21 mouse cellular contexts compared by ENCODE assay signal in genomic region chr17:27528030-27528429, GRCm38 (mm10). TPM values are rescaled to one million over a fixed set of nuclear protein-coding genes. Genes with fewer than 3 reads are reported as not detected.
DNase-seq lines count a peak whose midpoint lies in the region; ATAC-seq and TF ChIP-seq lines count a peak whose summit lies in the region.
"Had no signal": no experiment of that assay in that cellular context is flagged by ENCODE, and none has a peak within 500 bp of the region (broad histone marks: within the 10 kb centered on the region; RNA-seq: fewer than 3 reads in every experiment).

No protein-coding gene starts in this region.

- TF ChIP-seq CTCF in stomach, postnatal 0 days (IDR thresholded peaks at IDR 0.05; ENCODE audit: low read depth): peak; percentile 28; the same call in 1 of the 2 replicates
- no peak; the same call in 1 of the 2 replicates for TF ChIP-seq CTCF in left cerebral cortex, adult 2 months (IDR thresholded peaks at IDR 0.05)

- 0 out of 2 replicates have a peak, but pooled peaks cover 3% of the 10 kb centered on the region for H3K27me3 ChIP-seq in kidney, embryonic 15.5 days
- peaks cover 3% of the 10 kb centered on the region; the same call in 1 of the 2 replicates for H3K27me3 ChIP-seq in midbrain, embryonic 10.5 days (ENCODE audit: low read depth, poor library complexity, severe bottlenecking)
- no peaks in the 10 kb centered on the region for H3K27me3 ChIP-seq in midbrain, embryonic 16.5 days (ENCODE audit: control insufficient read depth, insufficient read depth, low read depth, low read length)
- H3K27me3 ChIP-seq in embryonic facial prominence, embryonic 10.5 days (replicated peaks; ENCODE audit: low read depth, poor library complexity, severe bottlenecking): peaks cover 2% of the 10 kb centered on the region; the same call in 1 of the 2 replicates
- no peaks in the 10 kb centered on the region for H3K27me3 ChIP-seq in stomach, postnatal 0 days (ENCODE audit: control insufficient read depth, insufficient read depth, low read length)

- WGBS in kidney, embryonic 15.5 days: 38% methylated on average over 8 of the region's 8 CpGs
- WGBS in midbrain, embryonic 10.5 days: 57% methylated on average over 8 of the region's 8 CpGs
- WGBS in midbrain, embryonic 16.5 days: 48% methylated on average over 8 of the region's 8 CpGs
- WGBS in embryonic facial prominence, embryonic 10.5 days: 55% methylated on average over 8 of the region's 8 CpGs
- WGBS in stomach, postnatal 0 days: 55% methylated on average over 8 of the region's 8 CpGs

- TF ChIP-seq EP300 in stomach, postnatal 0 days (optimal IDR thresholded peaks at IDR 0.05): no peak

- no peak overlapping the region for H3K27ac ChIP-seq in kidney, embryonic 15.5 days
- peak overlapping the region; percentile 10; the same call in 1 of the 2 replicates for H3K27ac ChIP-seq in midbrain, embryonic 10.5 days (replicated peaks)
- H3K27ac ChIP-seq in midbrain, embryonic 16.5 days (ENCODE audit: low read length): no peak overlapping the region
- H3K27ac ChIP-seq in embryonic facial prominence, embryonic 10.5 days (replicated peaks): no peak overlapping the region
- no peak overlapping the region for H3K27ac ChIP-seq in stomach, postnatal 0 days (replicated peaks)
- no peak overlapping the region for H3K27ac ChIP-seq in left cerebral cortex, adult 2 months
- H3K27ac ChIP-seq: heart, embryonic 10.5 days; macrophage had no signal

- intact Hi-C loops in left cerebral cortex, adult 2 months (cut with DNase I): no loop called here

- 0 out of 2 replicates have a peak, but pooled peaks have one; percentile 9 for ATAC-seq in kidney, embryonic 15.5 days (replicated peaks; ENCODE audit: low FRiP score)
- no peak for ATAC-seq in midbrain, embryonic 16.5 days
- ATAC-seq in stomach, postnatal 0 days (ENCODE audit: low FRiP score, low TSS enrichment): peak; percentile 46; the same call in 1 of the 2 replicates
- ATAC-seq: lung, postnatal 0 days had no signal

- no peak overlapping the region for H3K9ac ChIP-seq in kidney, embryonic 15.5 days
- H3K9ac ChIP-seq in midbrain, embryonic 16.5 days (ENCODE audit: low read depth, low read length): no peak overlapping the region
- no peak overlapping the region for H3K9ac ChIP-seq in stomach, postnatal 0 days (ENCODE audit: low read length)

- no peaks in the 10 kb centered on the region for H3K36me3 ChIP-seq in kidney, embryonic 15.5 days
- no peaks in the 10 kb centered on the region for H3K36me3 ChIP-seq in midbrain, embryonic 10.5 days
- no peaks in the 10 kb centered on the region for H3K36me3 ChIP-seq in midbrain, embryonic 16.5 days (ENCODE audit: control insufficient read depth, insufficient read depth, low read length)
- no peaks in the 10 kb centered on the region for H3K36me3 ChIP-seq in embryonic facial prominence, embryonic 10.5 days (replicated peaks)
- H3K36me3 ChIP-seq in stomach, postnatal 0 days (ENCODE audit: control insufficient read depth, insufficient read depth, low read length): no peaks in the 10 kb centered on the region
- H3K36me3 ChIP-seq: heart, embryonic 10.5 days had no signal

- DNase-seq in kidney, adult 18-20 months: no peak
- no peak for DNase-seq in midbrain, embryonic 10.5 days (ENCODE audit: low spot score)
- no peak for DNase-seq in embryonic facial prominence, embryonic 10.5 days (ENCODE audit: low spot score)
- DNase-seq in stomach, postnatal 0 days (ENCODE audit: low spot score): no peak
- no peak for DNase-seq in left cerebral cortex, adult 2 months (ENCODE audit: extremely low spot score in 1 of 2, low spot score in 2 of 2)
- DNase-seq: cerebellum, adult 9-11 months; kidney, adult 11 months; kidney, postnatal 25 days; layer of hippocampus, adult 9-11 months; right cerebral cortex, adult 18-20 months; right cerebral cortex, postnatal 4 days had no signal

- no peak overlapping the region for H3K4me3 ChIP-seq in kidney, embryonic 15.5 days (replicated peaks)
- no peak overlapping the region for H3K4me3 ChIP-seq in midbrain, embryonic 10.5 days
- H3K4me3 ChIP-seq in midbrain, embryonic 16.5 days (ENCODE audit: low read depth, low read length): no peak overlapping the region
- peak overlapping the region; percentile 0; the same call in 1 of the 2 replicates for H3K4me3 ChIP-seq in embryonic facial prominence, embryonic 10.5 days
- no peak overlapping the region for H3K4me3 ChIP-seq in stomach, postnatal 0 days (ENCODE audit: low read depth, low read length)
- no peak overlapping the region for H3K4me3 ChIP-seq in left cerebral cortex, adult 2 months
- H3K4me3 ChIP-seq: heart, embryonic 10.5 days had no signal

- no peaks in the 10 kb centered on the region for H3K9me3 ChIP-seq in kidney, embryonic 15.5 days (replicated peaks)
- H3K9me3 ChIP-seq in midbrain, embryonic 10.5 days (replicated peaks): no peaks in the 10 kb centered on the region
- no peaks in the 10 kb centered on the region for H3K9me3 ChIP-seq in midbrain, embryonic 16.5 days (replicated peaks; ENCODE audit: control insufficient read depth, low read length, poor library complexity, severe bottlenecking)
- no peaks in the 10 kb centered on the region for H3K9me3 ChIP-seq in embryonic facial prominence, embryonic 10.5 days
- no peaks in the 10 kb centered on the region for H3K9me3 ChIP-seq in stomach, postnatal 0 days (ENCODE audit: control insufficient read depth, low read length)

- peaks cover 9% of the 10 kb centered on the region; the same call in 1 of the 2 replicates for H3K4me1 ChIP-seq in kidney, embryonic 15.5 days
- peaks cover 15% of the 10 kb centered on the region for H3K4me1 ChIP-seq in midbrain, embryonic 10.5 days
- H3K4me1 ChIP-seq in midbrain, embryonic 16.5 days (ENCODE audit: control insufficient read depth, insufficient read depth, low read length): no peaks in the 10 kb centered on the region
- H3K4me1 ChIP-seq in embryonic facial prominence, embryonic 10.5 days: peaks cover 16% of the 10 kb centered on the region
- H3K4me1 ChIP-seq in stomach, postnatal 0 days (replicated peaks; ENCODE audit: control insufficient read depth, insufficient read depth): no peaks in the 10 kb centered on the region

- no peak overlapping the region for H3K4me2 ChIP-seq in kidney, embryonic 15.5 days
- no peak overlapping the region for H3K4me2 ChIP-seq in midbrain, embryonic 16.5 days (ENCODE audit: low read length)
- no peak overlapping the region for H3K4me2 ChIP-seq in stomach, postnatal 0 days (replicated peaks; ENCODE audit: low read depth)
- H3K4me2 ChIP-seq: midbrain, embryonic 11.5 days had no signal

RNA-seq across cellular contexts. Expression of gene Grm4, which starts 6.8 kb away (rescaled TPM):
- 1.0 and 1.2 TPM in 2 replicates for polyA plus RNA-seq in kidney, embryonic 15.5 days (2015; fragmentation: Nextera tagmentation; extraction: Ambion mirVana)
- 2.8 and 3.5 TPM in 2 replicates for polyA plus RNA-seq in midbrain, embryonic 10.5 days (2016; fragmentation: Nextera tagmentation; extraction: Ambion mirVana)
- 7.5 and 11.0 TPM in 2 replicates for polyA plus RNA-seq in midbrain, embryonic 16.5 days (2015; fragmentation: Nextera tagmentation; extraction: Ambion mirVana)
- 0.96 and 1.3 TPM in 2 replicates for polyA plus RNA-seq in embryonic facial prominence, embryonic 10.5 days (2016; fragmentation: Nextera tagmentation; extraction: Ambion mirVana)
- 0.16 TPM in 2 replicates for polyA plus RNA-seq in stomach, postnatal 0 days (2015; fragmentation: Nextera tagmentation; extraction: Ambion mirVana)
- total RNA-seq in left cerebral cortex, adult 2 months (2021): 10 to 100 TPM; 19.9 to 29.7 TPM
- total RNA-seq: granulocyte monocyte progenitor cell, adult 5-6 weeks; hematopoietic stem cell, adult 5-6 weeks had no signal
- polyA plus RNA-seq: C2C12; liver, embryonic 16.5 days; lung, postnatal 0 days; macrophage had no signal

RNA-seq across cellular contexts. Expression of gene Hmga1, which starts 28.3 kb away (rescaled TPM):
- 250 and 269 TPM in 2 replicates for polyA plus RNA-seq in kidney, embryonic 15.5 days (2015; fragmentation: Nextera tagmentation; extraction: Ambion mirVana)
- polyA plus RNA-seq in midbrain, embryonic 10.5 days (2016; fragmentation: Nextera tagmentation; extraction: Ambion mirVana): 620 and 831 TPM in 2 replicates
- 124 and 134 TPM in 2 replicates for polyA plus RNA-seq in midbrain, embryonic 16.5 days (2015; fragmentation: Nextera tagmentation; extraction: Ambion mirVana)
- 819 and 896 TPM in 2 replicates for polyA plus RNA-seq in embryonic facial prominence, embryonic 10.5 days (2016; fragmentation: Nextera tagmentation; extraction: Ambion mirVana)
- polyA plus RNA-seq in stomach, postnatal 0 days (2015; fragmentation: Nextera tagmentation; extraction: Ambion mirVana): 71.1 and 78.4 TPM in 2 replicates
- total RNA-seq in left cerebral cortex, adult 2 months (2021): 10 to 100 TPM; 55.2 to 55.7 TPM

RNA-seq across cellular contexts. Expression of gene AI413582, which starts 37.5 kb away (rescaled TPM):
- polyA plus RNA-seq in kidney, embryonic 15.5 days (2015; fragmentation: Nextera tagmentation; extraction: Ambion mirVana): 14.1 and 17.3 TPM in 2 replicates
- polyA plus RNA-seq in midbrain, embryonic 10.5 days (2016; fragmentation: Nextera tagmentation; extraction: Ambion mirVana): 16.4 and 19.2 TPM in 2 replicates
- polyA plus RNA-seq in midbrain, embryonic 16.5 days (2015; fragmentation: Nextera tagmentation; extraction: Ambion mirVana): 55.4 and 65.8 TPM in 2 replicates
- polyA plus RNA-seq in embryonic facial prominence, embryonic 10.5 days (2016; fragmentation: Nextera tagmentation; extraction: Ambion mirVana): 12.1 and 15.9 TPM in 2 replicates
- polyA plus RNA-seq in stomach, postnatal 0 days (2015; fragmentation: Nextera tagmentation; extraction: Ambion mirVana): 37.1 and 37.7 TPM in 2 replicates
- 10 to 100 TPM; 86.7 to 93.8 TPM for total RNA-seq in left cerebral cortex, adult 2 months (2021)
